Mouse (Mus musculus) G1E-ER4 (cell line): Measurements from ENCODE around the gene Aox2. TPM values are rescaled to one million over a fixed set of nuclear protein-coding genes. Genes with fewer than 3 reads are reported as not detected.

Source experiments
- GATA1 ChIP-seq: IDR thresholded peaks from one replicate; pipeline ENCODE4 v1.8.0; 2012; ENCODE audit warnings: low read length, inconsistent platforms
- polyA plus RNA-seq: library from polyadenylated mRNA; stranded (reverse); fragments of >175 nt; gene quantifications from 2 replicates; pipeline ENCODE4 v1.2.3, GENCODE M21; 2012

Gene Aox2
- polyA plus RNA-seq, 1 experiment, result 0.36 TPM

DNA sequence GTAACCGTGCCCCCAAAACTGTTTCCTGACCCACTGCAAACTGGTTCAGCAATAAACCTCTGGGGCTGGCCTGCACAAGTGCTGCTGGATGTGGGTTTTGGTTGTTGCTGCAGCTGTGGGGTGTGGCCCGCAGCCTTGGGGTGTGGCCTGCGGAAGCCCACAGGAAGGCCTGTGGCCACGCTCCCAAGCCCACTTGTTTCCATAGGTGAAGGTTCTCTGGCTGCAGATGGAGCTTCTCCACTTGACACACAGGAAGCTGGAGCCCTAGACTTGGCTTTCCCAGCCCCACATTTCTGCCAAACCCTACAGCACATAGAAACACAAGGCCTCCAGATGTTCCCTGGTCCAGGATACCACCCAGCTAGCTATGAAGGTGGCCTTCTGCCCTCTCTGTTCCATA lies 25.6 kb downstream of the Aox2 start:
- no peak for TF ChIP-seq GATA1

DNA sequence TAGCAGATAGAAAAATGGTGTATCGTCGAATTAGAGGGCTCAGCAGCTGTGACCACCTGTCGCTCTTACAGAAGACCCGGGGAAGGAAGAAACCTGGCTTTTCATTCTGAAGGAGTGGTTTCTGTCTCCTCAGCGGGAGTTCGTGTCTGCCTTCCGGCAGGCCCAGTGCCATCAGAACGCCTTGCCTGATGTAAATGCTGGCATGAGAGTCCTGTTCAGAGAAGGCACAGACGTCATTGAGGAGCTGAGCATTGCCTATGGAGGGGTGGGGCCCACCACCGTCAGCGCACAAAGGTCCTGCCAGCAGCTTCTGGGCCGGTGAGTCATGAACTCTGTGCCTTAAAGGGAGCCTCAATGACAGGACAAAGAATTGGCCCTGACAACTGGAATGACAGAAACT lies 26.2 kb downstream of the Aox2 start:
- no peak for TF ChIP-seq GATA1

DNA sequence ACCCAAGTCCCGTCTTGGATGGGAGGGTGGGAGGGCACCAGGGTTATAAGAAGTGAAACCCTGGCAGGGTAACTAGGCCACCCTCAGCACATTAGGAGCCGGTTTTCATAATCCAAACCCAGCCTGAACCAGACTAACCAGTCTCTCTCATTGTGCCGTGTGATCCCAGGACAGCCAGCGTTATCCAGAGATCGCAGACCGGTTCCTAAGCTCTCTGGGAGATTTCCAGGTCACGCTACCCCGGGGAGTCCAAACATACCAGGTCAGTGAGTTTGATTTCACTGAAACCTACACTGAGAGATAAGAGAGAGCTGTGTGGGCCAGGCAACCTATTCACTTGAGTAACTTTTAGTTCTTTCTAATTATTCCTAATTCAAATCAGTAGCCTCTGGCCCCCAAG lies 29.1 kb downstream of the Aox2 start:
- TF ChIP-seq GATA1, result no peak

DNA sequence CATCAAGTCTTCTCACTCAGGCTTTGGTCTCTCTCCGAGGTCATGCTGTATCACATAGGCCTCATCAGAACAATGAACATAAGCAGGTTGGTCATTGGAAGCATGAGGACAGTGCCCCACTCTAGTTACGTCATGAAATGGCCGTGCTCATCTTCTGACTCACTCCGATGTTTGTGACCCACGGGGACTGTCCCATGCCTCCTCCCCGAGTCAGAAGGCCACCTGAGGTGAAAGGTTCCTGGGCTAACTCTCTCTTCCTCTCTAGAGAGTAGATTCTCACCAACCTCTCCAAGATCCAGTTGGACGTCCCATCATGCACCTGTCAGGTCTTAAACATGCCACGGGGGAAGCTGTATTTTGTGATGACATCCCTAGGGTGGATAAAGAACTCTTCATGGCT lies 30.5 kb downstream of the Aox2 start:
- no peak for TF ChIP-seq GATA1

DNA sequence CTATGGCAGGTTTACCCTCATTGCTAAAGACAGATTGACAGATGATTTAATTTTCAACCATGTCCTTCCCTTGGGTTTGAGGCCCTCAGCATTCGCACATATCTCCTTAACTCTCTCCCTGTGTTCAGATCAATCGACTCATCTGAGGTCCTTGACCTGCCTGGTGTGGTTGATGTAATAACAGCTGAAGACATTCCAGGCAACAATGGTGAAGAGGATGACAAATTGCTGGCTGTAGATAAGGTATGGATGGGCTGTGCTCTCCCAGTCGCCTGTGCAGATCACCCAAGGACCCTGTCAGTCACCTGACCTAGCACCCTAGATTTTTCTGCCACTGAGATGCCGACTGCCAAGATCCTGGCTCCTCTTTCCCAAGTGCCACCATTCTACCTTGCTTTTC lies 31.7 kb downstream of the Aox2 start:
- TF ChIP-seq GATA1, result no peak

DNA sequence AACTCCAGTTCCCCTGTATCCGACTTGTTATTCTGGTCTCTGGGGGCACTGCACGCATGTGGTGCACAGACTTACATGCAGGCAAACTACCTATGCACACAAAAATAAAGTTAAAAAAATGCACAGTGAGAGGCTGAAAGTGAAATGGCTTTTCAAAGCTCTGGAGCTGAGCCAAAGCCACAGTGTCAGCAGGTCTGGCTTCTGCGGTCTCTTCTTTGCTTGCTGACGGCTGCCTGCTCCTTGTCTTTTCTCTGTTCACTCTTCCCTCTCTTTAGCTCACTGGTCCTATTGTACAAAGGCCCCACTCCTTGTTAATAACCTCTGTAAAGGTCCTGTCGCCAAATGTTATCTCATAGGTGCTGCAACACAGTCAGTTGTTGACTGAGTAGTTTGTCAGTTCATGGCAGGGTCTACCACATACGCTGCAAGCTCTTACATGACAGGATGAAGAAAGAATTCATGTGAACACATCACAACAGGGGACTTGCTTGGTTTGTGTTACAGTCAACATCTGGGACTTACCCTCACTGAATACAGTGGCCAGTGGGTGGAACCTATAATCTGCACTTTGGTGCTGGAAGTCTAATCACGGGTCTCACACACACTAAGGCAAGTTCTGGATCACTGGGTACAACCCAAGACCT lies 33.2 kb downstream of the Aox2 start:
- TF ChIP-seq GATA1, result no peak

DNA sequence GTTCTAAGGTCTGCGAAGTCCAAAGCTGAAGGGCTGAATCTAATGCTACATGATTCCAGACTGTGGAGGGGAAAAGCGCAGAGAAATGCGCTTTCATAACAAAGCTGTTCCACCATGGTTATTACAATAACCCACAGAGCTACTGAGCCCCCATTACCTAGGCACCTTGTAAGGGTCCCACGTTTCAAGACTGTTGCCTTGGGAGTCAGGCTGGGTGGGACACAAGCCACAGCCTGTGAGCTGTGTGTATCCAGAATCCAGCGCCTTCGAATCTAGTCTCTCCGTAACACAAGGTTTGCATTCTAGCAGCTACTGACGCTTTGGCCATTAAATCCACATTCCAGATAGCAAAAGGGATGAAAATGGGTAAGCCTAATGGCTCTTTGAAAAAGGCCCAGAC lies 35.0 kb downstream of the Aox2 start:
- TF ChIP-seq GATA1, result no peak

DNA sequence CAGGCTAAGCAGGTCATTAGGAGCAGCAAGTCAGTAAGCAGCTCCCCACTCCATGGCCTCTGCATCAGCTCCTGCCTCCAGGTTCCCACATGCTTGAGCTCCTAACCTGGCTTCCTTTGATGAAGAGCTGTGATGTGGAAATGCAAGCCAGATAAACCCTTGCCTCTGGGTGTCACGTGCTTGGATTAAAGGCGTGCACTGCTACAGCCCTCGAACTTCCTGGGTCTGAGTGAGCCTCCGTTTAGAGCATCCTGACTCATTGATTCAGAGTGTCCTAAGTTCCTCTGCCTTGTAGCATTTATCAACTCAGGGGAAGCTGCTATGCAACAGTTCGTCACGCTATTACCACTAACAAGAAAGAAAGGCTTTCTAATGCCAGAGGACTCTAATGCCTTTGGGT lies 37.4 kb downstream of the Aox2 start:
- no peak for TF ChIP-seq GATA1

DNA sequence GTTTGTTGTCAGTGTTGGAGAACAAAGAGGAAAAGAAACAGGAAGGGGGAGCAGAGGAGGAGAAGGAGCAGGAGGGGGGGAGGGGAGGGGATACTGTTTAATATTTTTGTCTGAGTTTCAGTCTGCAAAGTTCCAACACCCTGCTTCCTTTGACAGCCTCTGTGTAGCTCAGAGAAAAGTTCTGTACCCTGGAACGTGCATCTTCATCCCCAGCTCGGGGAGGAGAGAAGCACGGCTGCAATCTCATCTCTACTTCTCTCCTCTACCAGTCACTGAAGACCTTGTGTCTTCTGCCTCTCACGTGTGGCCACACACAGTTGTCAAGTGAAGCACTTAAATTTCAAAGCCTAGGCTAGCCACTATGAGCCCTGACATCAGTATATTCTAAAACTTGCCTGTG lies 55.1 kb downstream of the Aox2 start:
- no peak for TF ChIP-seq GATA1

DNA sequence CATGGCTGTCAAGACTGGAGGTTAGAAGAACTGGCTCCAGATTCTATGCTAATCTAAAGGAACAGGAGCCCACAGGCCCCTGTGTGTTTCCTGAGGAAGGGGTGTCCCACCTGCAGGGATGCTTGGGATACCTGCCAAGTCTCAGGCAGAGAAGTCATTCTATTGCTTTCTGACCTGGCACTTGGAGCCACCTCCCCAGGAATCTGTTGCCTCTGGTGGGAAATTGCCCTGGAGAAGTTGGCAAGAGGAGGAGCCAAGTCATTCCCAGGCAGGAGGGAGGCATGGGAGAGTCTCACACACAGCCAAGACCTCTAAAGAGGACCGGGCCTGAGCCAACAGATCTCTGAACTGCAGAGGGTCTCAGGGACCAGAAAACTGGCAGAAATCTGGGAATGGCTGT lies 61.8 kb downstream of the Aox2 start:
- TF ChIP-seq GATA1, result no peak

DNA sequence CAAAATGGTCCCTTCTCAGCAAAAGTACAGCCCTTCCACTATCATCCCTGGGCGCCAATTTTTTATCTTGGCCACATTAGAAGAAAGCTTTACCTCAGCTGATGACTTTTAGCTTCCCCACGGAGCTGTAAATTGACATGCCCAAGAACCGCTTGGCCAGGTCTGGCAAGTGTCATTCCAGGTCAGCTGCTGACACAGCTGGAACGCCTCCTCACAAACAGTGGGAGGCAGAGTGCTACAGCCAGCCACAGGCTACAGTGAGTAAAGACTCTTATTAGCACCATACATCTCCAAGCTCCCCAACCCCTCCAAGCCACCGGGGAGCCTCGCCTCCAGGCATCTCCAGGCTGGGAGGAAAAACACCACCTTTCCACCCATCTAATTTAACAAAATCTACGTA lies 63.5 kb downstream of the Aox2 start:
- no peak for TF ChIP-seq GATA1

DNA sequence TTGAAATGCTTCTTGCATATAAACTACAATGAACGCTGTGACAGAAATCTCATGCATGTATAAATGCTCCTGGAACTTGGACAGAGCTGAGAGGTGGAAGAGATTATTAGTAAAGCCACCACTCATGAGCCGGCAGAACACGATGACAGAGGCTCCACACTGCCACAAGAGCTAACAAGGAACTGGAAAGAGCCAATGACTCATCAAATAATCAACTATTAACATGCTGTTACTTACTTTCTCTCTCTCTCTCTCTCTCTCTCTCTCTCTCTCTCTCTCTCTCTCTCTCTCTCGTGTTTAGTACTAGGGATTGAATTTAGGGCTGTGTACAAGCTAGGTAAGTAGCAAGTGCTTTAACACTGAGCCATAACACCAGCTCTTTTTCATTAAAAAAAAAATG lies 65.7 kb downstream of the Aox2 start:
- TF ChIP-seq GATA1, result no peak

DNA sequence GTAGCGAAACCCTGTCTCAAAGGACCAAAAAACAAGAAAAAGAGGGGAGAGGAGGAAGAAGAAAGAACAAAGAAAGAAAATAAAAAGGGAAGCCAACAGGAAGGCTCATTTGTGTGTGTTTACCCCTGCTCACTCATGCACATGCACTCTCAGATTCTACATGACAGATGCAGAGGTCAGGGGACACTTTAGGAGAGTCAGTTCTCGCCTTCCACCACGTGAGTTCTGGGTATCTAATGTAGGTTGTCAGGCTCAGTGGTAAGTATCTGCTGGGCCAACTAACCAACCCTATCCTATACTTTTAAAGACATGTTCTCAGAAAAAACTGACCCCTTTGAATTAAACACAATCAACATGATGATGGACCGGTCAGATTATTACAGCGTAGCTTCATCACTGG lies 66.4 kb downstream of the Aox2 start:
- TF ChIP-seq GATA1, result no peak

DNA sequence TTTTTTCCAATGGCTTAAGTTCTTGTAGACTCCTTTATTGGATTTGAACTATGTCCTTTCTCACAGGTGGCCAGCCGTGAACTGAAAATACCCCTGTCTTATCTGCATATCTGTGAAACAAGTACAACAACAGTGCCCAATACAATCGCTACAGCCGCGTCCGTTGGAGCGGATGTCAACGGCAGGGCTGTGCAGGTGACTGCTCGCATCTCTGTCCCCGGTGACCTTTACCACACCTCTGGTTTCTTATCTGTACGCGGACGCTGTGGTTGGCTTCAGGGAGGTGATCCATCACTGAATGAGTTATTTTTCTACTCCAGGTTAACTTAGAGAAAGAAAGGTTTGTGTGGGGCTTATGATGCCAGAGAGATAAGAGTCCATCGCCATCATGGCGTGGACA lies 68.0 kb downstream of the Aox2 start:
- TF ChIP-seq GATA1, result no peak

DNA sequence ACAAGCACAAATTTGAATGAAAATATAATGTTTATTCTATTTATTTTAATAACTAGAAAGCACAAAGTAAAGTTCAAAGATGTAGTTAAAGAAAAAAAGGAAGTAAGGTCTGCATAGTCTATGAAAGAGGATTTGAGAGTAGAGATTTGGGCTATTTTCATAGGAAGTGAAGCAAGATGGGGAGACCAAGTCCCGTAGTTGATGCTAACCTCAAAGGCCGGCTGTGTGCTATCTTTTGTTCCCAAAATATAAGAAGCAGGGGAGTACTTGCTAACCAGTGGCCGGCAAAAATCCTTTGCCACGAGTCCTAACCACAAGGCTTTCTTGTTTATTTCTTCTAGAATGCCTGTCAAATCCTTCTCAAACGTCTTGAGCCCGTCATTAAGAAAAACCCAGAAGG lies 70.6 kb downstream of the Aox2 start:
- TF ChIP-seq GATA1, result no peak

DNA sequence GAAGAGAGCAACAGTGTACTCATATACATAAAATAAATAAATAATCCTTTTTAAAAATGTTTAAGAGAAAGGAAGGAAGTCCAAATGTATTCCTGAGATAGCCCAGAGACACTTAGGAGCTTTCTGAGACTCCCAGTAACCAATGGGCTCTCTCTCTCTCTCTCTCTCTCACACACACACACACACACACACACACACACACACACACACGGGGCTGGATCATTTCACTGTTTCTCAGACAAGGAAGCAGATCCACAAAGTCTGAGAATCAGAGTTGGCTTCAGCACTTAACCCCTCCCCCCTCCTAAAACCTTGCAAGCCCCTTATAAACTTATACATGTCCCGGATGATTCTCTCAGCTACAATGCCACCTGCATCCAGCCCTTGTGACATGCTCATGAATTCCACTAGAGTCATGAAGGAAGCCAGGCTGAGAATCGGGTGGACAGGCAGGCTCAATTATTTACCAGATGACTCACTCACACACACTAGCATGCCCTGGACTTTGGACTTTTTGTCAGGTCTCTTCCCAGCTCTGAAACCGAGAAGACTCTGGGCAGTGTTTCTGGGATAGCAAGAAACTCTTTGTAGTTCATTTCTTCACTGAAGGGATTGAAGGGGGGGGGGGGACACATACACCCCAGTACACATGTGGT lies 75.2 kb downstream of the Aox2 start:
- no peak for TF ChIP-seq GATA1
